Mouse (Mus musculus): ENCODE measurements around the gene Skiv2l.
"Not testable (repeated sequence)": the region's sequence is repeated elsewhere in the genome, so short reads cannot be mapped to it uniquely, and the experiment has no call there.

The Skiv2l gene

DNA sequence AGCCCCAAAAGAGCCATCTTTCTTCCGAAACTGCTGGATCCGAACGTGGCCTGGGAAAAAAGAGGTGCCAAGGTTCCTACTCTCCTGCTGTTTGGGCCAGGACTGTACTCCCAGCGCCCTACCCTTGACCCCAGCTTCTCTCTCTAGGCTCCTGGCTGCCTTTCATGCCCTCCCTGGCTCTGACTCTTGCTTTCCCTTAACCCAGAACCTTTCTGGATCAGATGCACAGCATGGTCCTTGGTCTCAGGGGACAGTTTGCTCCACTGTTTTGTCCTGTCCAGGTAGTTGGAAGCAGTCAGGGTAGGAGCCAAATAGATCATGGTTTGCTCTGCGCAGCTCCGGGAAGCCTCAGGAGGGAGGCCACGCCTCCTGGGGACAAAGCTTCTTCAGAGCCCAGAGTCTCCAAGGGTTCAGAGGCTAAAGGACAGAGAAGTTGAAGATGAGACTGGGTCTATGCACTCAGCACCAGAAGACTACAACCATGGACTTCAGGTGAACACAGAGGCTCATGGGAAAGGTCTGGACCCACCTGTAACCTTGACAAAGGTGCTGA lies 35.1 kb downstream of the Skiv2l start:
- no peak for DNase-seq (ENCODE audit: extremely low spot score, low read depth, low spot score)

DNA sequence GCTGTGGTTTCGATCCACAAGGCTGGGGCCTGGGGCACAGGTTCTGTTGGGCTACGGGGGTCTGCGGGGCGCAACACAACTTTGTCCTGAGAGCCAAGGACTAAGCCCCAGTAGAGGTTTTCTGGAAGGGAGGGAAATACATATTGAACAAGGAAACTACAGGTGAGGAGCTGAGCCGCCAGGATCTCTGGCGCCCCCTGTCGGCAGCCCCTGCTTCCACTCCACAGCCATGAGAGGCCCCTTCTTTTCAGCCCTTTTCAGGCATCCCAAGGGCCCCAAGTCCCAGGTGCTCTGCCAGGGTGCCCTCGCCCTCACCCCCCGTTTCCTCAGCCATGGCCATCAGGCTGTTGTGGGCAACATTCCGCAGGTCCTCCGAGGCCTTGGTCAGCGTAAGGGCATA lies 36.3 kb downstream of the Skiv2l start:
- not testable (repeated sequence) for DNase-seq (ENCODE audit: extremely low spot score, low read depth, low spot score)

DNA sequence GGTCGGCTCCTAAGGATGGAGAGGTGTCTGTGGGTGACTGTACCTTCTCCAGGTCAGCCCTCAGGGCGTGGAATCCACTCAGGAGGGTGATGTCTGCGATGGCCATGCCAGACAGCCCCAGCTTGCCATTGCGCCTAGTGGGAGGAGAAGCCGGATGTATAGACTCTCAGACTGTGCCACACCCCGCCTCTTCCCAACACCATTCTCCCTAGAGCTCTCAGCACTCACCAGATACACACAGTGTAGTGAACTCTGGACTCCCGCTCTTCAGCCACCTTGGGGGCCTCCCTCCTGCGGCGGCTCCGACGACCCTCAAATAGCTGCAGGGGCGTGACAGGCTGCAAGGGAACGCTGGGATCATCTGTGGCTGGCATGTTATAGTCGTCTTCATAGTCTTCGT lies 38.7 kb downstream of the Skiv2l start:
- no peak for DNase-seq (ENCODE audit: extremely low spot score, low read depth, low spot score)

DNA sequence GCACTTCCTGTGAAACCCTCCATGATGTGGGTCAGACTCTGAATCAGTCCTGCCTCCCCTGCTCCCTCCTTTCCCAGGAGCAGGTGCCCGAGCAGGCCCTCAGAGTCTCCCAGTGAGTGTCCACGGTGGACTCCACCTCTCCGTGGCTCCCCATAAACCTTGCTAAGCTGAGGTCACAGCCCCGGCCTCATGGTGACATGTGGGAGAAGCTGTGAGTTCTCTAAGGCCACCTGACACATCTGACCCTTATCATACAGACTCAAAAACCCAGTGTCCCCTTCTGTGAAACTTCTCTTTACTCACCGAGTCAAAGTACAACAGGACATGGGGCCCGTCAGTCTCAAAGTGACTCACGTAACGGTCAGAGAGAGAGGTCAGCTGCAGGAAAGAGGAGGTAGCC lies 39.2 kb downstream of the Skiv2l start:
- not testable (repeated sequence) for DNase-seq (ENCODE audit: extremely low spot score, low read depth, low spot score)

DNA sequence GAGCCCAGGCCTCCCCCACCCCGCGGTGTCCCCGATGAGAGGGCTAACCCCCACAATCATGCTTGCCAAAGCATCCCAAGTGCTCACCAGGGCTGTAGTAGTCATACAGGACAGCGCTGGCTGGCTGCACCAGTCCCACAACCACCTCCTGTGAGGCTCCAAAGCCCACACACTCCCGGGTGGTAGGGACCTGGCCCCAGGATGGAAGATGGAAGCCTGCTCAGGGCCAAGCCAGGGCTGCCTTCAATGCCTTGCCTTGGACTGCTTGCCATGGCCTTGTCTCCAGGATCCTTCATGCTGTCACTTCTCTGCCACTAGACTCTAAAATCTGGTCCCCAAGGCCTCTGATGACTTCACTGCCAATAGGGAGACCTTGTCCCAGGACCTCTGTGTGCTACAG lies 39.6 kb downstream of the Skiv2l start:
- DNase-seq (ENCODE audit: extremely low spot score, low read depth, low spot score), result not testable (repeated sequence)

DNA sequence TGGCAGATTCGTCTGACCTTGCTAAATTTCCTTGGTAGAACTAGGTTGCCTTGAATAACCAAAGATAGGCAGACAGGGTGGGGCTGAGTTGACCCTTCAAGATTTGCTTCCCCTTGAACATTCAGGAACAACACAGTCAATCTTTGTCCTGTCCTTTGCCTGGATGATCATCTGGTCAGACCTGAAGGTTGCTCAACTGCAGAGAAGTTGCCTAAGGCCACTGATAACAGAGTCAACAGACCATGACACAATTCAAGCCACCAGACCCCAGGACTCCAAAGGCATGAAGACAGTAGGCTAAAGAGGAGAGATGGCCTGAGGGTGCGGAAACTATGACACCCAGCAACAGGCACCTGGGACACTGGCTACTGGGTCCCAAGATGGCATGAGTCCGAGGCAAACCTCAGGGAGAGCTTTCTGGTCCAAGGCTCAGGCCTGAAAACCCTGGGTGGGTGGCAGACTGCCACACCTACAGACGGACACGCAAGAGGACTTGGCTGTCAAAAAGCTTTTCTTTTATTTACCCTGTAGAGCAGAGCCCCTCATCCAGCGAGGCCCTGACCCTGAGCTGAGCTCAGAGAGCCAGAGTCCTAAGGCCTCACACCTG lies 41.3 kb downstream of the Skiv2l start:
- no peak for DNase-seq (ENCODE audit: extremely low spot score, low read depth, low spot score)

DNA sequence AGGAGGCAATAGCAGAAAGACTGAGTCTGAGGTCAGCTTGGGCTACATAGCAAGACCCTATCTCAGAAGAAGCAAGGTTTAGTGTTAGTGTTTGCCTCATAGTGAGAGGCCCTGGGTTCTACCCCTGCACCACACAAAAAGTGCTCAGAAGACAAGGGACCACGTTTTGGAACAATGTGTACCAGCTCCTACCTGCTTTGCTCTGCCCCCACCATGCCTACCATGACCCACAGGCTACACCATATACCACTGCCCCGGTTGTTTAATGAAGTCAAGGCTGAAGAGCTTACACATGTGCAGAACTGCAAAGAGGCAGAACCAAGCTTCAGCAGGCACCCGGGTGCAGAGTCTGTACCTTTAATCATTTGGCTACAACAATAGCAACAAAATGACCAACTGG lies 42.8 kb downstream of the Skiv2l start:
- no peak for DNase-seq (ENCODE audit: extremely low spot score, low read depth, low spot score)

DNA sequence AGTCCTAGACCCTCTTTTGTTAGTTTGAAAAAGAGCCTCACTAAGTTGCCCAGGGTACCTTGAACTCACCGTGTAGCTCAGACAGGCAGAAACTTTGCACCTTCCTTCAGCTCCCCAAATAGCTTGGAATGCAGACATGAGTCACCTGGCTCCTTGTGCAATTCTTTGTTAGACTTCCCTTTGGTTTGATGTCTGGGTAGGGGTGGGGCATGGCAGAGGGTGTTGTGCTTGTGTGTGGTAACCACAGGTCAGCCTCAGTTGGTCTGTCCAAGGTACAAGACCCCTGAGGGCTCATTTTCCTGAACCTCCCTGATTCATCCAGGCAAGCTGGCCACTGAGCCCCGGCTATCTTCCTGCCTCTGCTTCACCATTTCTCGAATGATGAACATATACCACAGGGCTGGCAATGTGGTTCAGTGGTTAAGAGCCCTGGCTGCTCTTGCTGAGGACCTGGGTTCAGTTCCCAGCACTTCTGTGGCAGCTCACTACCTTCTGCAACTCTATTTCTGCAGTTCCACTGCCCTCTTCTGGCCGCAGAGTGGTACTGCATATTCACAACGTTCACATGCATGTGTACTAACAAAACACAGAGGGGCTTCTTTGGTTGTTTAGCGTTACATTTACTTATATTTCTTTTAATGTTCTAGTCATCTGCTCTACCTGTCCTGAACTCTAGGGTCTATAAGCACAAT lies 45.0 kb downstream of the Skiv2l start:
- DNase-seq (ENCODE audit: extremely low spot score, low read depth, low spot score), result no peak

DNA sequence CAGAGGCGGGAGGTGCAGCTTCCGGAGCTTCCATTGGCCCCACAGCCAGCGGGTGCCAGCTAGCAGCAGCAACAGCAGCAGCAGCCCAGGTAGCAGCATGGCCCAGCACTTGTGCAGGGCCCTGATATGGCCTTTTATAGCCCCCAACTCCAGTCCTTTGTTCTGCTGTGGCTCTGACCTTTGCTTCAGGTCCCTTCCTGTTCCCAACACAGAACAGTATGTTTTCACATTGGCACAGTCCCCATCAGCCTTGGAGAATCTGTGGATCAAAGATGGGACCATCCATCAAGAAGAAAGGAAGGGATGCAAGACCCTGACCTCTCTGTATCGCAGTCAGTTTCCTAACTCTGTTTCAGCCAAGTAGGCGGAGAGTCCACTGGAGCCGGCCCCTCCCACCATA lies 45.7 kb downstream of the Skiv2l start, which contains the start of gene Cyp21a1:
TSS of gene Cyp21a1 (minus strand) at position 261 of the 400 bp plus-strand sequence.
- not testable (repeated sequence) for DNase-seq (ENCODE audit: extremely low spot score, low read depth, low spot score)

DNA sequence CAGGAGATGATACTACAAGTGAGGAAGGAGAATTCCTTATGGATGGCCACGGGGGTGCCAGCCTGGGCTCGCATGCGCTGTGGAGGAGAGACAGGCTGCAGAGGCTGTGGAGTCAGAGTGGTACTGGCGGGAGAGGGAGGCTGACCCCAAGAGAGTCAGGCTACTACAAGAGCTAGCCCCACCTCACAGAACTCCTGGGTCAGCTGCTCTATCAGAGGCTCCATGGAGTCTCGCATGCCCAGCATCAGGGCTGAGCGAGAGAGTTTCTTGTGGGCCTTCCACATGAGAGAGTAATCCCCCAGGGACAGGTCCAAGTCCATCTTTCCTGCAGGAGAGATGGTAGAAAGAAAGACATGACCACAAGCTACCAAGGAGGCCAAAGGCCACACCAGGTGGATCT lies 46.6 kb downstream of the Skiv2l start:
- DNase-seq (ENCODE audit: extremely low spot score, low read depth, low spot score), result not testable (repeated sequence)

DNA sequence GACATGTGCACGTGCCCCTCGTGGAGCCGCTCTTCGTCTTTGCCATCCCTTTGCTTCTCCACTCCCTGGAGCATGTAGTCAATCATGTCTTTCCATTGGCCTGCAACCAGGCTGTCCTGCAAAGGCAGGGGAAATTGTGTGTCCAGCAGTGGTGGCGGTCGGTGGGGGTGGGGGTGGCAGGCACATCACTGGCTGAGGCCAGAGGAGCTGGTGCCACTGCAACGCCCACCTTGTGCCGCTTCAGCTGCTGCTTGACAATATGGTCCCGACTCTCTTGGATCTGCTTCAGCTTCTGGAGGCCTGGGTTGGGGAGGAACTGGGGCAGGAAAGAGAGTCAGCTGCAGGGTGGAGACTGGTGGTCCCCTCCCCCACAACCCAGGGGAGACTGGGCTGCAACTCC lies 47.3 kb downstream of the Skiv2l start:
- DNase-seq (ENCODE audit: extremely low spot score, low read depth, low spot score), result not testable (repeated sequence)

DNA sequence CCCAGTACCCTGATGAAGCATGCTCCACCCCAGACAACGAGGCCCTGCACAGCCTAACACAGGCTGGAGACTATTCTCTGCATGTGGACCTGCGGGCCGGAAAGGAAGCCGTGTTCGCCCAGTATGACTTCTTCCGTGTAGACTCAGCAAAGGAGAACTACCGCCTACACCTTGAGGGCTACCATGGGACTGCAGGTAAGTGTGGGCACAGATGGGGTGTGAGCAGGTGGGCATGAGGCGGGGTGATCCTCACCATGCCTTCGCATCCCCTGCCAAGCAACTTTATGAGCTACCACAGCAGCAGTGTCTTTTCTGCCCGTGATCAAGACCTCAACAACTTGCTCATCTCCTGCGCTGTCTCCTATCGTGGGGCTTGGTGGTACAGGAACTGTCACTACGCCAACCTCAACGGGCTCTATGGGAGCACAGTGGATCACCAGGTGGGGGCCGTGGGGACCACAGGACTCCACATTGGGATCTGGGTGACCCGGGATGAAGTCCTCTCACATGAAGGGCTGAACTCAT lies 49.2 kb downstream of the Skiv2l start:
- not testable (repeated sequence) for DNase-seq (ENCODE audit: extremely low spot score, low read depth, low spot score)

DNA sequence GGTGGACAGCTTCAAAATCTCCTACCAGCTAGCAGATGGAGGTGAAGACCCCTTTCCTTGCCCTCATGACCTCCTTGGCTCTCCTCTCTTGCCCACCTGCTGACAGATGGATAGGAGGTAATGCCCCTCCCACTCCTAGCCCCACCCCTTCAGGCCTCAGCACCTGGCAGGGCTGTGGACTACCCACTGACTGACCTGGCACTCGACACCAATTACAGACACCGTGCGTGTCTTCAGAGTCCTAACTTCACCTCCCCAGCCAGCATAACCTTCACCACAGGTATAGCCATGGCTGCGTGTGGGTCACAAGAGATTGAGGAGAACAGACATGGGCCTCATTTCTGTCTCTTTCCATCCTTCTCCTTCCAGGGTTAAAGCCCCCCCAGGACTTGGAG lies 50.5 kb downstream of the Skiv2l start:
- no peak for DNase-seq (ENCODE audit: extremely low spot score, low read depth, low spot score)

DNA sequence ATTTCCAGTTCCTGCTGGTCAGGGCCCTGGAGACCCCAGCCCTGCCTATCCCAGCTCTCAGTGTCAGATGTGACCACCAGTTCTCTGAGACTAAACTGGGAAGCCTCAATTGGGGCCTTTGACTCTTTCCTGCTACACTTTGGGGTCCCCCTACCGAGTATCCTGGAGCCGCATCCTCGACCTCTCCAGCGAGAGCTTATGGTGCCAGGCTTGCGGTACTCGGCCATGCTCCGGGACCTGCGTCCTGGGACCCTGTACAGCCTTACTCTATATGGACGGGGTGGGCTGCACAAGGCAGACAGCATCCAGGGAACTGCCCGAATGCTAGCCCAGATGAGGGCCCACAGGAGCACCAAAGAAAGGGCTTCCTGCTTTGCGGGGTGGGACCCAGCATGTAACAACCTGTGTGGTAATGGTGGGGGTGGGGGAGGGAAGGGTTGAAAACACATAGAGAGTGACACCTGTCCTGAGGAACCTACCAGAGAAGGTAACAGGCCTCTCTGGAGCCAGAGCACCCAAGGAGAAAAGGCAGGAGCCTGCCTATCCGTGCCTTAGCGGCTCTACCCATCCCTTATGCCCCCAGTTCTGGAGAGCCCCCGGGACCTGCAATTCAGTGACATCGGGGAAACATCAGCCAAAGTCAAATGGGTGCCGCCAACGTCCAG lies 51.0 kb downstream of the Skiv2l start:
- no peak for DNase-seq (ENCODE audit: extremely low spot score, low read depth, low spot score)

DNA sequence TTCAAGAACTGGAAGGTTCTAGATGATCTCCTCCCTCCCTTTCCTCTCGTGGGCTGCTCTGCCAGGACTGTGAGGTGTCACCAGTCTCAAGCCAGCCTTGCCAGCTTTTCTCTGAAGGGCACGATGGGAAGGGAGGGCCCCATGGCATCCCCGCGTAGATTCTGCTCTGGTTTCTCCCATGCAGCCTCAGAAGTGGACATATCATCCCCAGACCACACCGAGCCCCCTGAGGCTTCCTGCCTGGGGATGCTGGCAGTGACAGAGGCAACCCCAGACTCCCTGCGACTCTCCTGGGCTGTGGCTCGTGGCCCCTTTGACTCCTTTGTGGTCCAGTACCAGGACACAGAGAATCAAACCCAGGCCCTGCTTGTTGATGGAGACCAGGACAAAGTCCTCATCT lies 51.9 kb downstream of the Skiv2l start:
- DNase-seq (ENCODE audit: extremely low spot score, low read depth, low spot score), result not testable (repeated sequence)

DNA sequence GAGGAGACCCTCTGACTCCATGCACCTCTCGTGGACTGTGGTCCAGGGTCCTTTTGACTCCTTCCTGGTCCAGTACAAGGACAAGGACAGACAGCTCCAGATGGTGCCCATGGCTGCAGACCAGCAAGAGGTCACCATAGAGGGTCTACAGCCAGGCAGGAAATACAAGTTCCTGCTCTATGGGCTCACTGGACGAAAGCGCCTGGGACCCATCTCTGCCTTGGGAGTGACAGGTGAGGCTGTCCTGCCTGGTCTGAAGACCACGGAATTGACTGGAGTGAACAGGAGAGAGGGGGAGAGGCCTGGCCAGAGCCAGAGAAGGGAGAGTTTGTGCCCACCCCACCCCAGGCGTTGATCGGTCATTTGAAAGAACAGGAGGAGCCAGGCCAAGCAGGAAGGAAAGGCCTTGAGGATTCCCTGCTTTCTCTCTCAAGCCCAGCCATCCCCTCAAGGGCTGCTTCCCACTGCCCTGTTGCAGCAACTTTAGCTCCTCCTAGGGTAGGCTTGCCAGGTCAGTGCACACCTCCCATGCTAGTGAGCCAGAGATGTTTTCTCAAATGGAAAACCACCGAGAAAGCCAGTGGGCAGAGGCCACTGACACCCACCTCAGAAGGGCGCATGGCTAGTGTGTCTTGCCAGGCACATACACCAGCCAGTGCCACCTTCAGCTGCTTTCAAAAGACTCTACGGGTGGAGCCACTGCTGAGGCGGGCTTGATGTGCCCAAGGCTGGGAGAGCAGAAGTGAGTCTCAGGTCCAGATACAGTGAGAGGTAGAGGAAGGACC lies 52.6 kb downstream of the Skiv2l start:
- not testable (repeated sequence) for DNase-seq (ENCODE audit: extremely low spot score, low read depth, low spot score)

DNA sequence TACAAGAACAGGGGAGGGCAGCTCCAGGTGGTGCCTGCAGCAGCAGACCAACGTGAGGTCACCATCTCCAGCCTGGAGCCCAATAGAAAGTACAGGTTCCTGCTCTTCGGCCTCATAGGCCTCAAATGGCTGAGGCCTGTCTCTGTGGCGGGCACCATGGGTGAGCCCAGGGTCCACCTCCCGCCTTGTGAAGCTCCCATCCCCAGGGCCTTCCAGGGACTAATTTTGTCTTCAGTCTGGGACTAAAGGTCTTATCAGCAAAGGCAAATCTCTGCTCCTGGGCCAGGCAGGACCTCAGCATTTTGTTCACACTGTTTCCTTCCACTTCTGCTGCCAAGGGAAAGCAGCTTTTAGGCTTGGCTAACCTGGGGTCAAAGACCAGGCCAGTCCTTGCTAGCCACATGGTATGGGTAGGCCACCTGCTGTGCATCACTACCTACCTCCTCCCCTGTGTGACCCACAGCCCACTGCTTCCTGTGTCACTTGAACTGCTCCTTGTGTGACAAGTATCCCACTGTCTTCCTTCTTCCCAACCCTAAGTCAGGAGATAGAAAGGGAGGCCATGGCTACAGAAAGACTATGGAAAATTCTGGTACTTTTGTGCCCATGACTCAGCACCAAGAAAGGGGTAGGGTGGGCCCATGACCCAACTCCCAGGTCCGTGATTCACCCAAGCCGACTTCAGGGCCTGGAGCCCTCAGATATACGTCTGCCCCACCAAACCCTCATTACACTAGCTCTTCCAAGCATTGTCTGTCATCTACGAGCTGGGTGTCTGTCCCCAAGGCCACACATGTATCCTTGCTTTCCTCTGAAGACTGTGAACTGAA lies 53.5 kb downstream of the Skiv2l start:
- no peak for DNase-seq (ENCODE audit: extremely low spot score, low read depth, low spot score)

DNA sequence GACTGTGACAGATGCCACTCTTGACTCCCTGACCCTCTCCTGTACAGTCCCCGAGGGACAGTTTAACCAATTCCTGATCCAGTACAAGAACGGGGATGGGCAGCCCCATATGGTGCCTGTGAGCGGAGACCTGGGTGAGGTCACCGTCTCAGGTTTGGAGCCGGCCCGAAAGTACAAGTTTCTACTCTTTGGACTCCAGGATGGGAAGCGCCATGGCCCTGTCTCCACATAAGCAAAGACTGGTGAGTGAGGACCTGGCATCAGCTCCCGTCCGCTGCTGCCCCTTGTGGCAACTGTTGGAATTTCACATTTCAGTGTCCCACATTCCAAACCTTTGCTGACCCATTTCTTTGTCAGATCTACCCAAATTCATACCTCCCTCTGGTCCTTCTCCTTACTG lies 54.4 kb downstream of the Skiv2l start:
- DNase-seq (ENCODE audit: extremely low spot score, low read depth, low spot score), result no peak

DNA sequence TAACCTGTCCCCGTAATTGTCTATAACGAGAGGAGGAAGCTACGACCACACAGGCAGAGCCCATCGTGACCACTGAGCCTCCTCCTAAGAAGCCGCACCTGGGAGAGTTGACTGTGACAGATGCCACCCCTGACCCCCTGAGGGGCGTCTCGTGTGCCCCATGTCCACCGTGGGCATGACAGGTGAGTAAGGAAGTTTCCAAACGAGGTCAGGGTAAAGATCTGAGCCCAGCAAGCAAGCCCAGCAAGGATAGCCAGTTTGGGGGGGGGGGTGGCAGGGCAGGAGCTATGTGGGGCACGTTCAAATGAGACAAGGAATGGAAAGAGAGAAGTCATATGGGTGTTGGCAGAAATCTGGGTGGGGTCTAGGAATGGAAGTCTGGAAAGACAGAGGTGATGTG lies 55.0 kb downstream of the Skiv2l start:
- no peak for DNase-seq (ENCODE audit: extremely low spot score, low read depth, low spot score)
